Mouse (Mus musculus) heart, embryonic 11.5 days (tissue): ENCODE measurements around the gene Ache. TPM values are rescaled to one million over a fixed set of nuclear protein-coding genes. Genes with fewer than 3 reads are reported as not detected.
"Not testable (repeated sequence)": the region's sequence is repeated elsewhere in the genome, so short reads cannot be mapped to it uniquely, and the experiment has no call there.

Experiments used
- ATAC-seq: fragments of 200-750 bp; cut with Nextera tagmentation; replicated peaks from 2 replicates; pipeline ENCODE4 v1.8.0; 2017; ENCODE audit warnings: moderate library complexity; ENCODE audit not compliant: insufficient number of reproducible peaks, low FRiP score, low TSS enrichment
- H3K27ac ChIP-seq: fragments of 300-500 bp; sonication (generic); 2 replicates; pipeline ENCODE4 v1.5.1; 2014; ENCODE audit warnings: mild to moderate bottlenecking, low read depth, low read length
- H3K27me3 ChIP-seq: fragments of 300-500 bp; sonication (generic); 2 replicates; pipeline ENCODE4 v1.6.1; 2014; ENCODE audit warnings: mild to moderate bottlenecking, low read length, mixed read lengths; ENCODE audit not compliant: control insufficient read depth, insufficient read depth
- H3K36me3 ChIP-seq: fragments of 300-500 bp; sonication (generic); 2 replicates; pipeline ENCODE4 v1.6.1; 2014; ENCODE audit warnings: mild to moderate bottlenecking, low read length, moderate library complexity, mixed read lengths; ENCODE audit not compliant: control insufficient read depth, insufficient read depth
- H3K4me1 ChIP-seq: fragments of 300-500 bp; sonication (generic); 2 replicates; pipeline ENCODE4 v1.6.1; 2014; ENCODE audit warnings: low read length; ENCODE audit not compliant: control insufficient read depth, insufficient read depth
- H3K4me2 ChIP-seq: fragments of 300-500 bp; sonication (generic); 2 replicates; pipeline ENCODE4 v1.6.1; 2014; ENCODE audit warnings: mild to moderate bottlenecking, moderate library complexity
- H3K4me3 ChIP-seq: fragments of 300-500 bp; sonication (generic); 2 replicates; pipeline ENCODE4 v1.5.1; 2014; ENCODE audit warnings: low read depth, low read length
- H3K9ac ChIP-seq: fragments of 300-500 bp; sonication (generic); 2 replicates; pipeline ENCODE4 v1.6.1; 2014; ENCODE audit warnings: mild to moderate bottlenecking, low read depth, low read length, moderate library complexity
- H3K9me3 ChIP-seq: fragments of 300-500 bp; sonication (generic); replicated peaks from 2 replicates; pipeline ENCODE4 v1.6.1; 2016; ENCODE audit warnings: low read length; ENCODE audit not compliant: control insufficient read depth
- WGBS: fragments of 180-500 bp; shearing (Covaris S2); extraction: QIAGEN DNeasy Blood & Tissue Kit; methylation state at CpG from one replicate; pipeline ENCODE4 v1.1.7; 2014; ENCODE audit not compliant: insufficient replicate concordance; 5-methylcytosine and 5-hydroxymethylcytosine counted together
- polyA plus RNA-seq: library from polyadenylated mRNA; unstranded; fragments of >200 nt; fragmentation: Nextera tagmentation; extraction: Ambion mirVana; gene quantifications from 2 replicates; pipeline ENCODE4 v1.2.1, GENCODE M21; 2014

Ache gene
- 20.3 and 22.2 TPM in 2 replicates for polyA plus RNA-seq

DNA sequence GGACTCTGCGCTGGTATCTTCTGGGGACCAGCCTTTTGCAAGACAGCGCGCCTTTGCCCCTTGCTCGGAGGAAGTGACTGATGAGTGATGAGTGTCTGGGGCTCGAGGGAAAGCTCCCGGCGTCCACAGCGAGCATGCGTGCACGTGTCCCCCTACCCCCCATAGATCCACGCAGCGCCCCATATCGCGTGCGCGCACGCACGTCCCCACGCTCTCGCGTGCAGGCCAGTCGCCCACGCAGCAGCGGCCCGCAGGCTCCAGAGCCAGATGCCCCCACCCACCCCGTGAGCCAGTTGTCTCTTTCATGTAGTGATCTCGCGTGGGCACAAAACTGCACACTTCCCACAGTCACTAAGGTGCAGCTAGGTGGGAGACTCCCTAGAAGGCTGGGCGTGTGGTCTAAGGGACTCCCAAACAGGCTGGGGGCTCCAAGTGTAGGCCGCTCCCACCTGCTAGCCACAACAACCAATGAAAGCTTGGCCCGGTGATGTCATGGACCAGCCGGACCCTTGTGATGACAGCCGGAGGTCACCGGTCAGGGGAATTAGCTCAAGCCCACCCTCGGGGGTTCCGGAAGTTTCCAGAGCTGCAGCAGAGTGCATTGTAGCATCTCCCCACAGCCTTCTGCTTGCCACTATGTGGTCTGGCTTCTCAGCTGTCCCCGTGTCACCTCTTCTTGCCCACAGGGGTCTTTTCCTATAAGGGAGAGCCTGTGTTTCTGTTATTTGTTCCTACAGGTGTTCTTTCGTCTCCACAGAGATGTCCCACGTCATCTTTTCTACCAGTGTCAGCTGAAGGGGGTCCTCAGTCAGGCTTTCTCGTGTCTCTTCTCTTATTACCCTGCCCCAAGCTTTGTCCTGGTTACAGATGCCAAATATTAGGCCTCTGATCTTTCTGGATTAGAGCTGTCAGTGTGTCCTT is at the start of gene Ache:
Ache (plus strand) TSS at position 488 of the 921 bp plus-strand sequence.
- ATAC-seq, result no peak
- peaks cover 44% of the 10 kb centered on the region for H3K27me3 ChIP-seq
- 1% methylated on average over 40 of the region's 40 CpGs for WGBS
- no peaks in the 10 kb centered on the region; the same call in 1 of the 2 replicates for H3K9me3 ChIP-seq
- H3K27ac ChIP-seq, result peak within 1 kb of the TSS; percentile 89
- H3K4me3 ChIP-seq, result peak within 1 kb of the TSS; percentile 52
- H3K4me1 ChIP-seq, result peaks cover 31% of the 10 kb centered on the region
- peak within 1 kb of the TSS; percentile 78 for H3K9ac ChIP-seq
- no peaks in the 10 kb centered on the region for H3K36me3 ChIP-seq
- peak within 1 kb of the TSS; percentile 87 for H3K4me2 ChIP-seq

DNA sequence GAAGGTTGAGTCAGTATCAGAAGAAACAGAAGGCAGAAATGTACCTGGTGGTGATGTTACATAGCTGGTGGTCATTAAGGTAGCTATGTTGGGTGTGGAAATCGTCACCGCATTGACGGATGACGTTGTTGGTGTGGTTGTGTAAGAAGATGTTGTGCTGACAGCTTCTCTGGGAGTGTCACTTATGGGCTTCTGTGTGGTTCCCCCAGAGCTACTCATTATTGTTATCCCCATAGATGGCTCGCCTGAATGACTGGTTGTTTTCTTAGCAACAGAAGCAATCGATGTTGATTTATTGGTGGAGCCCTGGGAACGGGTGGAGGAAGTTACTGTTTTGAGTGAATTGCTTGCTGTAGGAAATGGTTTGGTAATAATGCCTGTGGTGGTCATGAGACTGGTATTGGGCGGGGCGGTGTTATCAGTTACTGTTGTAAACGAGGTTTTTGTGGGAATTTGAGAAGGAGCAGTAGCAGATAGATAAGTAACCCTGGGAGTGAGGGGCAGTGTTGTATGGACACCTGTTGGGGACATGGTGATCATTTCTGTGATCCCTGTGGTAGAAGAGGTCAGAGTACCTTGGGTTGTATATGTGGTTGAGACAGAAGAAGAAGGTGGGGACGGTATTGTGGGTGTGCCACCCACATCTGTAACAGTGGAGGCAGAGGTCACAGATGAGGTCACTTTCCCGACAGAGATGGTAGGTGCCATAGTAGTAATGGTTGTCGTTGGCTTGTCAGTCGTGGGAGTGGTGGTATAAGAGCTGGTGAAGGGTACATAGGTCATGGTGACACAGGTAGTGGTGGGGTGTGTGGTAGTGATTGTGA is 23.2 kb upstream of the Ache start:
- Histone ChIP-seq H3K4me1 (no peaks in the 10 kb centered on the region), H3K4me2 (no peak overlapping the region), H3K4me3 (no peak overlapping the region), H3K9ac (no peak overlapping the region), H3K36me3 (no peaks in the 10 kb centered on the region), H3K9me3 (no peaks in the 10 kb centered on the region), H3K27me3 (no peaks in the 10 kb centered on the region), H3K27ac (no peak overlapping the region)
- 73% methylated on average over 14 of the region's 14 CpGs for WGBS
- no peak for ATAC-seq

DNA sequence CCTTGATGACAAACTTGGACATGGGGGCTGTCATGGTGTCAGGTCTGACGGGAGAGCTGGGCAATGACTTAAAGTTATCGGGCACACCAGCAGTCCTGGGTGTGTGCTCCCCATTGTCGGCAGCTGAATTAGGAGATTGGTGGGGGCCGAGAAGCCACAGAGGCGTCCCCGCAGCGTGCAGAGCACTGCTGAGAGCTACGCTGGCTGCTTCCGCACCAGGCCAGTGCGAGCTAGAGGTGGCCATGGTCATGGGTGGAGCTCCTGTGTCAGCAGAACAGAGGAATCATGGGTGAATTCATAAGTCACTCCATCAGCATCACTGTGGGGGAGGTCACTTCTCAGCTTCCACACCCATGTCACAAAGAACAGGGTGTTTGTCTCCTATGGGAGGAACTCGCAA is 22.5 kb upstream of the Ache start:
- Histone ChIP-seq H3K4me2 (no peak overlapping the region), H3K9ac (no peak overlapping the region), H3K36me3 (no peaks in the 10 kb centered on the region), H3K9me3 (no peaks in the 10 kb centered on the region), H3K27me3 (no peaks in the 10 kb centered on the region), H3K27ac (no peak overlapping the region), H3K4me3 (no peak overlapping the region), H3K4me1 (no peaks in the 10 kb centered on the region)
- ATAC-seq, result no peak
- WGBS, result 78% methylated on average over 11 of the region's 11 CpGs

- ATAC-seq, result no peak
- 28% methylated on average over 16 of the region's 18 CpGs for WGBS
- peaks cover 5% of the 10 kb centered on the region; the same call in 1 of the 2 replicates for H3K9me3 ChIP-seq
- no peaks in the 10 kb centered on the region for H3K4me1 ChIP-seq
- H3K9ac ChIP-seq, result no peak overlapping the region
- H3K27me3 ChIP-seq, result no peaks in the 10 kb centered on the region
- H3K27ac ChIP-seq, result no peak overlapping the region
- H3K4me3 ChIP-seq, result no peak overlapping the region
- H3K4me2 ChIP-seq, result 0 out of 2 replicates have a peak overlapping the region, but pooled peaks have one; percentile 3
- no peaks in the 10 kb centered on the region for H3K36me3 ChIP-seq
Measured at GRCm38 (mm10) chr5:137268131-137268910, 19.0 kb upstream of the Ache start.

DNA sequence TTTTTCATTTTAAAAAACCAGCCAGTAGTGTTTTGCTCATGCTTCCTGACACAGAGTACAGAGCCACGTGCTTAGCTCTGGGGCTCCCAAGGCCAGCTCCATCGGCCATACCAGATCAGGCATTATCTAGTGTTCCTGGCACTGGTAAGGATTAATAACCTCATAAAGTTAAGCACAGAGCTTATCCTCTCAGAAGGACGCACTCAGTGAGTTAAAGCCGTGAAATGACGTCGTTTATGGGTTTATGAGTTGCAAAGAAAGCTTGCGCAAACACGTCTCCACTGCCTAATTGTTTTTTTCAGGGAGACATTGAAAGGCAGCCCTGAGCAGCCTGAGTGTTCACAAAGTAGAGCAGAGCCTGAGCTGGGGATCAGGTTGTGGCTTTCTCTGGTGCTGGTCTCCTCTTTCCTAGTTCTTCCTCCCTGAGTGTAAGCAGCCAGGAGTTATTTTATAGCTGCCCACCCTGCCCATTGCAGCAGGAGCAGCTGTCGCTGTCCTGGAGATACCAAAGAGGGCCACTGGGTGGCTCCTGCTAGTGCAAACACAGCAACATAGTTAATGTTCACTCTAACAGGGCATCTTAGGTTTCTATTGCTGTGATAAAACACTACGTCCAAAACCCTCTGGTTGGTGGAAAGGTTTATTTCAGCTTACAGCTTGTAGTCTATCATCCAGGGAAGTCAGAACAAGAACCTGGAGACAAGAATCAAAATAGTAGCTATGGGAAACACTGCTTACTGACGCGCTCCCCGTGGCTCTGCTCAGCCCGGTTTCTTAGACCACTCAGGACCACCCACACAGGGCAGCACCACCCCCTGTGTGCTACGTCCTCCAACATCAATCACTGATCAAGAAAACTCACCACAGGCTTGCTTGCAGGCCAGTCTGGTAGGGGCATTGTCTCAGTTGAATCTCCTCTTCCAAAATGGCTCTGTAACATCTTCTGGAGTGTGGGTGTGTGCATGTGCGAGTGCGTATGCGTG is 9.7 kb upstream of the Ache start:
- Histone ChIP-seq H3K9ac (no peak overlapping the region), H3K9me3 (peaks cover 6% of the 10 kb centered on the region; the same call in 1 of the 2 replicates), H3K4me3 (no peak overlapping the region), H3K4me1 (no peaks in the 10 kb centered on the region), H3K36me3 (no peaks in the 10 kb centered on the region), H3K27ac (no peak overlapping the region), H3K27me3 (no peaks in the 10 kb centered on the region), H3K4me2 (no peak overlapping the region)
- WGBS, result 65% methylated on average over 18 of the region's 18 CpGs
- no peak for ATAC-seq

DNA sequence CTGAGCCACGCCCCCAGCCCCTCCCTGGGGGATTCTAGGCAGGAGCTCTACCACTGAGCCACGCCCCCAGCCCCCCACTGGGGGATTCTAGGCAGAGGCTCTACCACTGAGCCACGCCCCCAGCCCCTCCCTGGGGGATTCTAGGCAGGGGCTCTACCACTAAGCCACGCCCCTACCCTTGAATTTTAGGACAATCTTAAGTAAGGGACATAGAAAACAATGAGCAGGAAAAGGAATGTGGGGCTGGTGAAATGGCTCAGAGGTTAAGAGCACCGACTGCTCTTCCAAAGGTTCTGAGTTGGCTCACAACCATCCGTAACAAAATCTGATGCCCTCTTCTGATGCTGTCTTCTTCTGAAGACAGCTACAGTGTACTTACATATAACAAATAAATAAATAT is 2.9 kb upstream of the Ache start:
- H3K27ac ChIP-seq, H3K9me3 ChIP-seq, H3K36me3 ChIP-seq, H3K4me3 ChIP-seq, H3K9ac ChIP-seq, ATAC-seq, H3K4me2 ChIP-seq: not testable (repeated sequence)
- H3K4me1 ChIP-seq, result peaks cover 21% of the 10 kb centered on the region
- H3K27me3 ChIP-seq, result peaks cover 21% of the 10 kb centered on the region
- WGBS, result 74% methylated on average over 5 of the region's 6 CpGs

GRCm38 (mm10) chr5:137285045-137285444 is 2.3 kb upstream of the Ache start:
- Histone ChIP-seq H3K9me3 (no peaks in the 10 kb centered on the region; the same call in 1 of the 2 replicates), H3K27me3 (peaks cover 27% of the 10 kb centered on the region), H3K9ac (no peak overlapping the region), H3K4me2 (no peak overlapping the region), H3K27ac (no peak overlapping the region), H3K4me3 (no peak overlapping the region), H3K36me3 (no peaks in the 10 kb centered on the region), H3K4me1 (peaks cover 27% of the 10 kb centered on the region)
- 54% methylated on average over 5 of the region's 5 CpGs for WGBS
- no peak for ATAC-seq
